Mouse (Mus musculus) cerebellum, adult 2 months (tissue): ENCODE data around the gene Gatad1.

Source experiments
- CTCF ChIP-seq: fragments of 200-500 bp; IDR thresholded peaks from 2 replicates; pipeline ENCODE4 v1.5.1; 2011; ENCODE audit warnings: low read depth, mild to moderate bottlenecking, control low read depth, low read length, moderate library complexity, borderline replicate concordance; ENCODE audit not compliant: insufficient read depth
- POLR2A ChIP-seq: fragments of 200-500 bp; IDR thresholded peaks from 2 replicates; pipeline ENCODE4 v1.6.1; 2011; ENCODE audit warnings: low read length, control low read depth, borderline replicate concordance; ENCODE audit not compliant: insufficient read depth

DNA sequence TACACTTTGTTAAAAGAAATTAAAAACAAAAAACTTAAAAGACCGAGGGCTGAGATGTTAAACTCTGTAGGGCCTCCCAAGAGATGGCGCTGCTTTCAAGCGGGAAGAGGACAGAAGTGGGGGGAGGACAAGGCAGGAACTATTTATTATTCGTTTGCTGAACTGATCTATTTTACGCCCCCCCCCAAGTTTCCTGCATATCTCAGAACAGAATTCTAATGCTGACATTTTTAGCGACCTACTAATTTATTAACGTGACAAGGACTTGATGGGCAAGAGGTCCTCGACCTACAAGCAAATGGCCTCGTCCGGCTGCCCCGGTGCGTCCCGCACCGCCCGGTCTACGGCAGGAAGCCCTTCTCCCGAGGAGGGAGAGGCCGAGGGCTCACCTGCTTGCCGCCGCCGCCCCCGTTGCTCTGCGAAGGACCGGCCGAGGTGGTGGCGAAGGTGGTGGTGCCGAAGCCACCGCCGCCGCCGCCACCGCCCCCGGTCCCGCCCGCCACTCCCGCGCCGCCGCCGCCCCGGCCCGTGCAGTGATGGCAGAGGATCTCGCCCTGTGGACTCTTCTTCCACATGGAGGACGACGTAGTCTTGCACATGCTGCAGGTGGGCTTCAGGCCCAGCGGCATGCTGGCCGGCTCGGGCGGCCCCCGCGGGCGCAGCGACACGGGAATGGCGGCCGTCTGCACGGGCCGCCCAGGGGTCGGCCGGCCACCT is 9.8 kb downstream of the Gatad1 start:
- TF ChIP-seq CTCF (peak; percentile 57; the same call in 1 of the 2 replicates), POLR2A (no peak)
